Mouse (Mus musculus): ENCODE measurements around the gene Gpr3. TPM values are rescaled to one million over a fixed set of nuclear protein-coding genes. Genes with fewer than 3 reads are reported as not detected.
A peak's percentile ranks its signal among the peaks of the same experiment; 100 is the strongest.

Gene Gpr3
- total RNA-seq, 2 experiments from 2014 or later = 0.22 TPM; not detected in 1

DNA sequence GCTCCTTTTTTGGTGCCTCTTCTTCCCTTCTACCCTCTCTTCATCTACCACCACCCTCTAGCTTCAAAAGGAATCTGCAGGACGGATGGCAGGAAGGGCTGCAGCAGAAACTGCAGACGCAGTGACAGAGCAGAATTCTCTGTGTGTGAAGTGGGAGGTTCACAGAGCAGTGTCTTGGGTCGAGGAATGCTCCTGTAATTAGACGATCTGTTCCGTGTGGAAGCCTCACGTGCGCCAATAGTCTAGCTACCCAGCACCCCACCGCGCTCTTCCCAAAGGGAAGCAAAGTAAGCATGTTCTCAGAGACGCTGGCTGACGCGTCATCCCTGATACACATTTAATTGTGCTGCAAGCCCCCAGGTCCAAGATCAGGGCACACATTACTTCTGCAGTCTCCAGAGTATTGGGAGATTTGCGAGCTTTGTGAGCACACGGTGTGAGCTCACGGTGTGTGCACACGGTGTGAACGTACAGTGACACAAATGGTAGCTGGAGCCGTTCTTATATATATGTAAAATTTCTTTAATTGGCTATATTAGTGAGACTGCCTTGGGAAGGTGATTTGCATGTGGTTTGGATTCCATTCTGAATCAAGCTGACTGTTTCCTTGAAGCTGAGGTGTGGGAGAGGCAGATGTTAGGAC lies 35.5 kb downstream of the Gpr3 start:
- no peak for DNase-seq
- intact Hi-C loops (cut with DNase I) = no loop called here

- intact Hi-C loops (cut with DNase I) = no loop called here
- DNase-seq = no peak
Observed at GRCm38 (mm10) chr4:133175998-133176760, 36.2 kb downstream of the Gpr3 start.

DNA sequence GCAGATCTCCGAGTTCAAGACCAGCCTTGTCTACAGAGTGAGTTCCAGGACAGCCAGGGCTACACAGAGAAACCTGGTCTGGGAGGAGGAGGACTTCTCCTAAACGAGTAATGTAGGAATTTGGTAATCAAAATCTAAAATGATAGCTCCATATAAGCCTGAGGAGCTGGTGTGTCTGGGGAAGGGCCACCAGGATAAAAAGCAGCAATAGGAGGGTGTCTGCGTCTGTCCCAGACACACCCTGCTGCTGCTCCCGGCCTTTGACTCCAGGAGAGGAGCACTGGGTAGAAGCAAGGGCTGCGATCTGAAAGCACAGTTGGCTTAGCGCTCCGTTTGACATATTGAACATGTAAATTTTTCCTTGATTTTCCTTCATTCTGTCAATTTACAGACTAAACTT lies 37.1 kb downstream of the Gpr3 start:
- no peak for DNase-seq
- intact Hi-C loops (cut with DNase I) = no loop called here

DNA sequence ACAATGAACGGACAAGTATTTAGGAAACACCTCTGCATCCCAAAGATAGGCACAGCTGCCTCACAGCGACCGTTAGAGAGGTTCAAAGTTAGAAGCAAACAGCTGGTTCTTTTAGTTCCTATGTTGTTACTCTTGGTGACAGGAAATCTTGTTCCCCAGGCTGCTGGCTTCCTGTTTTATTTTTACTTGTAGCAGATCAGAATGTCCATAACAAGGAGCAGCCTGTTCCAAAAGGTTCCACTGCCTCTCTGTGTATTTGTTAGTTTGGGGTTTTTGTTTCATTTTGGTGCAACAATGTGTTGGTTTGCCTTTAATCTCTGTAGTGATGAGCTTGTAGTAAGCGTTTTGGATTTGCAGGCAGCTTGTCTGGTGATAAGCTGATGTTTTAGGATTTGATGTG lies 38.0 kb downstream of the Gpr3 start:
- intact Hi-C loops (cut with DNase I) = loop anchor here (5.0 kb wide), 1 partner anchor 42 kb away; the partner anchor contains the start of gene Wasf2

DNA sequence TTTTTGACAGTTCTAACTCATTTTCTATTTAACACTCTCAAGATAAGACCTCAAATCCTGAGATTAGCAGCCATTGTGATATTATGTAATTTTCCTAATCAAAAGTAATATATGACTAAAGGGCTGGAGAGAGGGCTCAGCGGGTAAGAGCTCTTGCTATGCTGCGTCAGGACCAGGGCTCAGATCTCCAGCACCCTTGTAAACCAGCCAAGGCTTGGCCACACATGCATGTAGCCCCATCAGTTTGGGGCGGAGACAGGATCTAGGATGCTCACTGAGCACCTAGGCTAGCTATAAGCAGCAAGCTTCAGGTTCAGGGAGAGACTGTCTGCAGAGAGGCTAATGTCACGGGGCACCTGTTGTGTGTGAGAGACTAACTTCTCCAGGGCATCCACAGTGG lies 39.9 kb downstream of the Gpr3 start:
- DNase-seq = no peak
- intact Hi-C loops (cut with DNase I) = loop anchor here (5.0 kb wide), 1 partner anchor 40 kb away; the partner anchor contains the start of gene Wasf2

More for the DNA sequence above, 38.0 kb downstream of the Gpr3 start:
- no peak for DNase-seq

- DNase-seq = no peak
- intact Hi-C loops (cut with DNase I) = loop anchor here (5.0 kb wide), 1 partner anchor 38 kb away; the partner anchor contains the start of gene Wasf2
Observed at GRCm38 (mm10) chr4:133170616-133171015, 41.7 kb downstream of the Gpr3 start.

DNA sequence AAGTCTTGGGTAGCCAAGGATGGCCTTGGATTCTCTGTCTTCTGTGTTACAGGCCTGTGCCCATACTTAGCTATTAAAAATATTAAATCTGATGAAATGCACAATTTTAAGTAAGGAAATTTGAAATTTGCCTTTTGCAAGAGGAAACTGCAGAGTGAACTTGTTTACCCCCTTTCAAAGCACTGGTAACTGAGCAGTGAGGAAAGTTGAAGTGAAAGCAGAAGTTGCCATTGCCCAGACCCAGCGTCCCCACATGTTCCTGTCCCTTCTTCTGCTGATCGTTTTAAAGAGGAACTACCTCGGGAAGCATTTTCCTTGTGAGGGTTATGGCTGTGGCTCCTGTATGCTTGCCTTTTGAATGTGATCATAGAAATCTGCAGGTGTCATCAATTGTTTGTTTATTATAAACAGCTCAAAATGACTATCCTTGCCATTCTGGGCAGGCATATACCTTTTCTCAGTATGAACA lies 42.2 kb downstream of the Gpr3 start:
- intact Hi-C loops (cut with DNase I) = loop anchor here (5.0 kb wide), 1 partner anchor 38 kb away; the partner anchor contains the start of gene Wasf2
- no peak for DNase-seq

DNA sequence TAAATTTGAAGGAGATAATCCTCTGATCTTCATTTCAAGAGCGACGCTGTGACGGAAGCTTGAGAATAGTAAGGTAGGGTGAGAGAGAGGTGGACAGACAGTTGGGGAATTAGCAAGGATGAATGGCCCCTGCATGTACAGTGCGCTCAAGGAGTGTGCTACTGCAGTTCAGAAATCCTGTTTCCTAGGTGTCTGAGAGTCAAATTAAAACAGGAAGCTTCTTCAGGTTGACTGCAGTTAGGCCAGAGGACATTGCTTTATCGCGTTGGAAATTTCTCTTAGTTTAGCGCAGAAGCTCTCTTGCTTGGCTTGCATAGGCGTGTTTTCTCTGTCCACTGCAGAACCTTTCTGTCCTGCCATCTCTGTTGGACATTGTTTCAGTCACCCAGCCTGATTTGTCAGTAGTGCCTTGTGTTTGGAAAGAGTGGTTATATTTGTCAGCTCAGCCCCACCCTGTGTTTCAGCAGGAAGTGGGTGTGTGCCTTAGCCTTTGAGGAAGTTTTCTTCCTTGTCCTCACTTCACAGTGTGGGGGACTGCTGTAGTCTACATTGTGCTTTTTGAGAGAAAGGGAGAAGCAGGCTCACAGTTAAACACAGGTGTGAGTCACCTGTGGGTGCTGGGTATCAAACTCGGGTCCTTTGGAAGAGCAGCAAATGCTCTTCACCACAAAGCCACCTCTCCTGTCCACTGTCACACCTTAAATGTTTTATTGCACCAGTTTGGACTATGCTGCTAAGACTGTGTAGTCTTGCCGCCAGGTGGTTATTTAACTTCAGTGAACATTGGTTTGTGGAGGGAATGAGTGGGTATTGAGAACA lies 42.9 kb downstream of the Gpr3 start:
- intact Hi-C loops (cut with DNase I) = loop anchor here (5.0 kb wide), 1 partner anchor 37 kb away; the partner anchor contains the start of gene Wasf2
- DNase-seq = peak in 1 of 2 experiments; percentile 38

DNA sequence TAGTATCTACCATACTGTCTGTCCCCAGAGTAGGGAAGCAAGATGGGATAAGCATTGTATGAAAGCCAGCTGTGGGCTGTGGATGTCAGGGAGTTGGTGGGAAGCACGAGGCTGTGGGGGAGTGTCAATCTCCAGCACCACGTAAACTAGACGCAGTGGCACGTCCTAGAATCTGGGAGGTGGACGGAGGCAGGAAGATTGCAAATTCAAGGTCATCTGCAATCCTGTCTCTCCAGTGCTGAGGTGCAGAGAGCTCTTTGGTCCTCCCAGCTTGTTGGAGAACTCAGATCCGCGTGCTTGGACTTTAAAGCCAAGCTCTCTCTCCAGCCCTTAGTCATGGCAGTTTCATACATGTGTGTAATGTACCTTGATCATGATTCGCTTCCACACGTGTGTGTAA lies 45.6 kb downstream of the Gpr3 start:
- intact Hi-C loops (cut with DNase I) = no loop called here

GRCm38 (mm10) chr4:133162196-133162595 lies 50.1 kb downstream of the Gpr3 start:
- intact Hi-C loops (cut with DNase I) = no loop called here
- no peak for DNase-seq

More for the DNA sequence above, 45.6 kb downstream of the Gpr3 start:
- DNase-seq = no peak

- intact Hi-C loops (cut with DNase I) = no loop called here
Observed at GRCm38 (mm10) chr4:133160821-133161220, 51.5 kb downstream of the Gpr3 start.

DNA sequence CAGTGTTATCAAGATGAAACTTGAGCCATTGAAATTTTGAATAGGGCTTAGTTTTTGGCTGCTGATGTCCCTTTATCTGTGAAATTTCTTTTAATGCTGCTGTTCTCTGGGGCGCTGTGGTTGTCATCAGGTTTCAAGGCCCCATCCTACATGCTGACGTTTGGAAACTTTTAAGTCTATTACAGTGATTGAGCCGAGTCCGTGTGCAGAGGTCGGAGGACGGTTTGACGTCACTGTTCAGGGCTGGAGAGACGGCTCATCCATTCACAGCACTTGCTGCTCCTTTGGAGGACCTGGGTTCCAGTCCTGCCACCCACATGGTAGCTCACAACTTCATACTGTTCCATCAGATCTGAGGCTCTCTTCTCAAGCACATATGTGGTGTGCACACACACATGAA lies 52.1 kb downstream of the Gpr3 start:
- intact Hi-C loops (cut with DNase I) = no loop called here
- DNase-seq = no peak

More at GRCm38 (mm10) chr4:133160821-133161220, 51.5 kb downstream of the Gpr3 start:
- DNase-seq = no peak

DNA sequence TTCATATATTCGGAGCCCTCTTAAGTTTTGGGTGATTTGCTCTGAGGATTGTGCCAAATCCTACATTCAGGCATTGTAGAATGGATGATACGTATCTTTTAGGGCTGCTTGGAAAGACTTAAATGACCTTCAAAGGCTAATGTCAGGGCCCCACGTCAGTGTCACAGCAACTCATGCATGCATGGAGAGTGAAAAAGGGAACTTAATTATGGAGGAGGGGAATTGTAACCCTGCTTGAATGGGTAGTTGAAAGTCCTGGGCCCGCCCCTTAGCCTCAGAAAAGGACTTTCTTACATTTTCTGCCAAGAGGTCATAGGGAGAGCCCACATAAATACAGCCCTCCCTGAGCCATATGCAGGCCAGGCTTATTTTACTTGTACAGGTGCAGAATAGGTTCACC lies 52.7 kb downstream of the Gpr3 start:
- no peak for DNase-seq
- intact Hi-C loops (cut with DNase I) = no loop called here

Small RNAs within 50 kb of the gene (microRNA-seq; reads per million reads assigned to microRNA genes)
- gene Mir7017 = 0.54 to 1.7 reads per million in 2 experiments

Other genes starting within 250 kb of the Gpr3 start
- gene Fgr, start 238.4 kb downstream of the Gpr3 start, total RNA-seq (2021) = under 1 TPM; 0.43 to 0.49 TPM
- 10 to 100 TPM; 55.2 to 59.1 TPM for gene Ahdc1, start 201.3 kb downstream of the Gpr3 start, total RNA-seq (2021)
- gene Wasf2, start 82.0 kb downstream of the Gpr3 start, total RNA-seq (2021) = 100 to 1,000 TPM; 133 to 135 TPM
- gene Cd164l2, start 405 bp downstream of the Gpr3 start, total RNA-seq (2021) = not detected
- gene Map3k6, start 28.3 kb upstream of the Gpr3 start, total RNA-seq (2021) = 10 to 100 TPM; 22.4 to 22.5 TPM
- gene Sytl1, start 50.6 kb upstream of the Gpr3 start, total RNA-seq (2021) = 1 to 10 TPM in 1 of 2 experiments, under 1 TPM in 1; 0.84 to 2.4 TPM
- gene Tmem222, start 65.3 kb upstream of the Gpr3 start, total RNA-seq (2021) = 10 to 100 TPM; 25.1 to 27.0 TPM
- gene Wdtc1, start 140.9 kb upstream of the Gpr3 start, total RNA-seq (2021) = 10 to 100 TPM; 65.7 to 70.6 TPM
- 10 to 100 TPM; 21.2 to 22.9 TPM for gene Slc9a1, start 157.2 kb upstream of the Gpr3 start, total RNA-seq (2021)